Mouse (Mus musculus) lung, postnatal 0 days (tissue): ENCODE measurements around the gene Ms4a14.
A peak's percentile ranks its signal among the peaks of the same experiment; 100 is the strongest.

Experiments used
- CTCF ChIP-seq: IDR thresholded peaks from 2 replicates; pipeline ENCODE4 v1.5.1; 2016; ENCODE audit warnings: antibody characterized with exemption, mild to moderate bottlenecking
- EP300 ChIP-seq: IDR thresholded peaks from 2 replicates; pipeline ENCODE4 v1.6.1; 2016; ENCODE audit warnings: antibody characterized with exemption, mild to moderate bottlenecking, control low read depth

GRCm38 (mm10) chr19:11343992-11344391, 29.7 kb upstream of the Ms4a14 start:
- TF ChIP-seq EP300 (no peak), CTCF (0 out of 2 replicates have a peak, but pooled peaks have one; percentile 10)
